Mouse (Mus musculus): ENCODE measurements around the gene Prpf40b.

DNA sequence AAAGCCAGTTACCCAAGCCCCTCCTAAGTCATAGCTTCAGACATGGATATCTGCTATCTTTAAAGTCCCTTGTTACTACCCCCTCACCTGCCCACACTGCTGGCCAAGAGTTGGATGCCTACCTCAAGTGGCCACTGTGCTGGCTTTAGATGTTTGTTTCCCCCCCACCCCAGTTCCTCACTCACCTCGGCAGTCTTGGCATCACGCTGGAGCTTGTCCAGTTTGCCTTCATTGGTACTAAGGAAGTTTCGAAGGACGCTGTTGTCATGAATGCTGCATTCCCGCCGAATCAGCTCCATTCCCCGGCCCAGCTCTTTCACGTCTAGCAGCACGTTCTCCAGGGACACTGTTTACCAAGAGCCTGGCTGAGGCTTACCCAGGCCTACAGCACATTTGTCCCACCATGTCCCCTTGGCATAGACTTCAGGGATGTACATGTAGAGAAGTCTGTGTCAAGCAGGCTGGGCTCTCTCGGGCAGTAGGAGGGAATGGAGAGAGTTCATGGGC lies 25.3 kb downstream of the Prpf40b start:
- no peak for TF ChIP-seq CTCF (conservative IDR thresholded peaks at IDR 0.05; ENCODE audit: low read length)
- no peak for TF ChIP-seq NANOG (IDR thresholded peaks at IDR 0.05; ENCODE audit: borderline replicate concordance, low read length)
- TF ChIP-seq POU5F1 (IDR thresholded peaks at IDR 0.05; ENCODE audit: borderline replicate concordance, low read length): no peak

All from E14TG2a.4 (cell line).